Mouse (Mus musculus): ENCODE data around the gene Cyp46a1.
A peak's percentile ranks its signal among the peaks of the same experiment; 100 is the strongest.

Cyp46a1 gene

DNA sequence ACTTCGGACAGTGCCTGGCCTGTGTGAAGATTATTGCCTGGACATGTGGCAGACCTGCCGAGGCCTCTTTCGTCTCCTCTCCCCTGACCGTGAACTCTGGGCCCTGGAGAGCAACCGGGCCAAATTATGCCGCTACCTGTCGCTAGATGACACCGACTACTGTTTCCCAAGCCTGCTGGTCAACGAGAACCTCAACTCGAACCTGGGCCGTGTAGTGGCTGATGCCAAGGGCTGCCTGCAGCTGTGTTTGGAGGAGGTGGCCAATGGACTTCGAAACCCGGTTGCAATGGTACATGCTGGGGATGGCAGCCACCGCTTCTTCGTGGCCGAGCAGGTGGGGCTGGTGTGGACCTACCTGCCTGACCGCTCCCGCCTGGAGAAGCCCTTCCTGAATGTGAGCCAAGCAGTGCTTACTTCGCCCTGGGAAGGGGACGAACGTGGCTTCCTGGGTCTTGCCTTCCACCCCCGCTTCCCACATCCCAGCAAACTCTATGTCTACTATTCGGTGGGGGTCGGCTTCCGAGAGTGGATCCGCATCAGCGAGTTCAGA lies 22.4 kb upstream of the Cyp46a1 start:
- no peak for DNase-seq (ENCODE audit: low read depth)

DNA sequence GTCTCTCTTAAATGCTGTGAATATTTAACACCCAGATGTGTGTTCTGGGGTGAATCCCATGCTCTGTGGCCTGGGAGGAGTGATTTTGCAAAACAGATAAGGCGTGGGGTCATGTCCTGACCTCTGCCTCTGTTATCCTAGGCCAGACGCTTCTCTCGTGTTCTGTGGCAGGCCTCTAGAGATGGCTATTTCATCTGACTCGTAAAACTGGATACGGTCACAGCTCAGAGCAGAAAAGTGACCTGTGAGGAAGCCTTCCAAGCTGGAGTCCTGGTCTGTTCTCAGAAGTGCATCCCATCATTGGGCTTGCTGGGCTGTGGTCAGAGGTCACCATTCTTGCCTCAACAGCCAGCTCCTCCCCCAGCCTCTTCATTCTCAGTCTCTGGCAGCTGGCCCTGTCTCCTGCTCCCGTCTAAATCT lies 21.7 kb upstream of the Cyp46a1 start:
- no peak for DNase-seq (ENCODE audit: low read depth)

DNA sequence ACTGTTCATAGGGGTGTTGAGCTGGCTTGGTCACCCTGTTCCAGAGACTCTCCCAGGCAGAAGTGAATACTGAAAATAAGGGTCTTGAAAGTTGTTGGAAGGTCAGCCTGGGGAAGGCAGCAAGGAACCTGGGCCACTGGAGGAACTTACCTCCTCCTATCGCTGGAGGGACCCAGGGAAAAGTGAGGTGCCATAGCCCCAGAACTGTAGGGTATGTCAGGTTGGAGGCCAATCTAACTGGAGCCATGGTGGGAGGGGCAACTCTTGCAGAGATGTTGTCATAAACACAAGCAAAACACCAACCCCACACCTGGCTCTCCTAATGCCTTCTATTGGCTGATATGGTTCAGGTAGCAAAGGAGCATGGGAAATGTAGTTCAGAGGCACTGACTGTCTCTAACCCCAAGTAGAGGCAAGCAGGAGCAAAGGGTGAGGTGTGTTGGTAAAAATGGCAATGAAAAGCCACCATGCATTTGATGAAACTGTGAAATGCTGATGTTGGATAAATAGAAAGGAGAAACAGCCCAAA lies 20.9 kb upstream of the Cyp46a1 start:
- no peak for DNase-seq (ENCODE audit: low read depth)

GRCm38 (mm10) chr12:108315818-108316217 lies 18.4 kb upstream of the Cyp46a1 start:
- DNase-seq (ENCODE audit: low read depth) = no peak

DNA sequence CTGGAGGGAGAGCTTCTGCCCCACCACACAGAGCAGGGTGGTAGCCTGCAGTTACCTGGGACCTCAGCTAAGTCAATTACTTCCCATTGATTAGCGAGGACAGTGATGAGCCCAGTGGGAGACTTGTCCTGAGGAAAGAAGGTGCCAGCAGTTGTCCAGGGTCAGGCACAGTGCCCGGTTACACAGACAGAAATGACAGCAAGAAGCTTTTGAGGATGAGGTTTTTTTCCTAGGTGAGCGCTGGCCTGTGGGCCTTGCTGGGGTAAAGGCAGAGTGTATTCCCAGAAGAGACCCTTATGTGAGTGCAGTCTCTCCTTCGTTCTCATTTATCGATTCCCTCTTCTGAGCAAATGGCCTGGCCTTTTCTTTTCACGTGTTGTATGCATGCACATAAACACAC lies 17.5 kb upstream of the Cyp46a1 start:
- no peak for DNase-seq (ENCODE audit: low read depth)

DNA sequence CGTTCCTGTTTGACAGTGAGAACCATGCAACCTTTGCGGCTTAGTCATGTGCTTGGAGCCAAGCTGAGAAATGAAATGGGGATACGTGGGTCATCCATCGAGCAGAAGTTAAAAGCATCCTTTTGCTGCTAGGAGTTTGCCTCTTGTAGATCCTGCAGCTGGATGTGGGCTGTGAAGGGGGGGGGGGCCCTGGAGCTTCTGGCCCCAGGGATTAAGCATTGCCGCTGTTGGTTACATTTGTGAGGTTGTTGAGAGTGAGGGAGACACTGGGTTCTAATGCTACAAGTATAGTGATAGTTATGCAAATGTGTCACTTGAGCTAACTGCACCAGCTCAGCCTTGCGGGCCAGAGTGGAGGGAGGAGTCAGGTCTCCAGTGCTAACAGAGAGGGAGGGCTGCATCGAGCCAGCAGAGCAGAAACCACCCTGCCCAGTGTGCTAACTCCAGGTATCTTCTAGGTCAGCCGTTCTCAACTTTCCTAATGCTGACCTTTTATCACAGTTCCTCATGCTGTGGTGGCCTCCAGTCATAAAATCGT lies 16.9 kb upstream of the Cyp46a1 start:
- no peak for DNase-seq (ENCODE audit: low read depth)

DNA sequence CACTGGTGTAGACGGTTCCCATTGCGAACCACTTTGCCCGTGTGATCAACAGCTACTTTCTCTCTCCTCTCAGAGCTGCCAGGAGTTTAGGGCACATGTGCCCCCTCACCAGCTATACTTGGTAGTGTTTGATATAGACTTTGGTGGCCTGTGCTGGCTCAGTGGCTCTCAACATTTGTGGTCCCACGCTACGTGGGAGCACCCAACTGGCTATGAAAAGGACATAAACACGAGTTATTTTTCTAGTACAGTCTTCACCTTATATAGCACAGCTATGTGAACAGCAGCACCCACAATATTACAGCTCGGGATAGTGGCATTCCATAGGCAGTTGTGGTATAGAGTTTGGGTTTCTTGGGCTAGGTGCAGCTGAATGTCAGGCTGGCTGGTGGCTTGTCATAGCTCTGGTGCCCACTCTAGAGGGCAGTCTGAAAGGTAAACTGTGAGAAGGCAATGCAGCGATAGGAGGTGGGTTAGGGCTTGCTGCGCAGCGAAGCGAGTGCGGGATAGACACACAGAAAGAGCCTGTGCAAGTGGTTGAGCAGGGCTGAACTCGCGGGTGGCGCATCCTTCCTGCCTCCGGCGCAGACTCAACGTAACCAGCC lies 16.3 kb upstream of the Cyp46a1 start:
- no peak for DNase-seq (ENCODE audit: low read depth)

DNA sequence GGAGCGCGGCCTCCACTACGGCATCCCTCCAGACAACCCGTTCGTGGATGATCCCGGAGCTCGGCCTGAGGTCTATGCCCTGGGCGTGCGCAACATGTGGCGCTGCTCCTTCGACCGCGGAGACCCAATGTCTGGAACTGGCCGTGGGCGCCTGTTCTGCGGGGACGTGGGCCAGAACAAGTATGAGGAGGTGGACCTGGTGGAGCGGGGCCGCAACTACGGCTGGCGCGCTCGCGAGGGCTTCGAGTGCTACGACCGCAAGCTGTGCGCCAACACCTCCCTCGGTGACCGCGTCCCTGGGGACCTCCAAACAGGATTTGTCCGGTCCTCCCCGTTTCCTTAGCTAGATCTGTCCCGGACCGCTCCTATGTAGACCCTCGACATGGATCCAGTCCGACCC lies 15.7 kb upstream of the Cyp46a1 start:
- no peak for DNase-seq (ENCODE audit: low read depth)

DNA sequence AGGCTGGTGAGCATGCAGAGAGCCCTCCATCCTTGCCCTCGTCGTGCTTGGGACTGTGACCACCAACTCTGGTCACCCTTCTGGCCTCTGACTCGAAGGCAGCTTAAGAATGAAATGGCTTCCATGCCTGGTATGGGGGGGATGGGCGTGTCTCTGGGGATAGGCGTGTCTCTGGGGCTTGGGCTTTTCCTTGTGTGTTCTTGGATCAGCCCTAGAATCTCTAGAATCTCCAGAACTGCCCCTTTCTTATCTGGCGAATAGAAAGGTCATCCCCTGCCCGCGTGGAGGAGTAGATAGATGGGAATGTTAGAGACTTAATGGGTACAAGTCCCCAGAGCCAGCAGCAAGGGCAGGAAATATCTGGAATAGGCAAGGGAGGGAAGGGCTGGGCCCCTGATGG lies 14.1 kb upstream of the Cyp46a1 start:
- DNase-seq (ENCODE audit: low read depth) = no peak

- DNase-seq (ENCODE audit: low read depth) = no peak
These were observed 7.8 kb upstream of the Cyp46a1 start for GRCm38 (mm10) chr12:108326401-108326800.

DNA sequence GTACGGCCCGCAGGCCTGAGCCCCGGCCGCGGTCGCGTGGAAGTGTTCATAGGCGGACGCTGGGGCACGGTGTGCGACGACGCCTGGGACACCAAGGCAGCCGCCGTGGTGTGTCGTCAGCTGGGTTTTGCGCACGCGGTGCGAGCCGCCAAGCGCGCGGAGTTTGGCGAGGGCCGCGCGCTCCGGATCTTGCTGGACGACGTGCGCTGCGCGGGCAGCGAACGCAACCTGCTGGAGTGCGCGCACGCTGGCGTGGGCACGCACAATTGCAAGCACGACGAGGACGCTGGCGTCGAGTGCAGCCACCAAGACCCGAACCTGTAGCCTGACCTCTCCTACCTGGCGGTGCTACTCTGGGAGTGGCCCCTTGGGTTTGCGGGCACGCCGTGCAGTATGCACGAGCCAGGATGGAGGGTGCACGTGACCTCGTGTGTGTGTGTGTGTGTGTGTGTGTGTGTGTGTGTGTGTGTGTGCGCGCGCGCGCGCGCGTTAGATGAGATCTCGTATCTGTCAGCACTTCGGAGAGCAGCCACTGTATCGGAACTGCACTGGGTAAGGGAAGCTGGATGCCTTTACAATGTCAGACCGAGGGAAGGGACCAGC lies 6.2 kb upstream of the Cyp46a1 start:
- no peak for DNase-seq (ENCODE audit: low read depth)

GRCm38 (mm10) chr12:108333056-108333455 lies 1.1 kb upstream of the Cyp46a1 start:
- peak; percentile 74 for DNase-seq (ENCODE audit: low read depth)

DNA sequence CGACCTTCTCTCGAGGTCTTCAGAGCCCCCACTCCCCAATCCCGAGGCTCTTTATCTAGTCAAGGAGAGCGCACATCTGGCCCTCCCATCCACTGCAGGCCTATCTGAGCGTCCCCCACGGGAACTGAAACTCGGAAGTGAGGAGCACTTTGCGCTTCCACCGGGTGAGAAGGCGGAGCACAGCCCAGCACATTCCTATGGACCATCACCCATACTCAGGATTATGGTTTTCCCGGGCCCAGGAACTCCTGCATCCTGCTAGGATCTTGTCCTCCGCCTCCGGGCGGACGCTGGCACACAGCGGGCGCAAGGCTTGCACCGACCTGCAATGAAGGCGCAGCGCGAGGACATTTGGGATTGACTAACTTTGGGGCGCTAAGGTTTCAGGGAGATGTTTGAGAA lies 699 bp upstream of the Cyp46a1 start:
- no peak for DNase-seq (ENCODE audit: low read depth)

DNA sequence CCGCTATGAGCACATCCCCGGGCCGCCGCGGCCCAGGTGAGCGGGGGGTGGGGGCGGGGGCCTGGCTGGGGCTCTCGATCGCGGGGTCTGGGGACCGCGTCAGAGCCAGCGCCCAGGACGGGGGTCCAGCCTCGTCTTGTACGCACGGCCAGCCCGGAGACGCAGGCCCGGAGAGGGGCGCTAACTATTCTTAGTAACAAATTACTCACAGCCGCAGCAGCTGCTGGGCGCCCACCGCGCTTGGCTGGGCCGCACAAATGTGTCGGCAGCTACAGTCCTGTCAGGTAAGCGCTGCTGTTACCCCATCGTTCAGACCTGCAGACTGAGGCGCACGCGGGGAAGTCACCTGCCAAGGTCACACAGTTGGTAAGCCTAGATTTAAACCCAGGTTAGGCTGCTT lies 348 bp downstream of the Cyp46a1 start:
- peak; percentile 13 for DNase-seq (ENCODE audit: low read depth)

GRCm38 (mm10) chr12:108338572-108339190 lies 4.5 kb downstream of the Cyp46a1 start:
- peak; percentile 58 for DNase-seq (ENCODE audit: low read depth)

- DNase-seq (ENCODE audit: low read depth) = no peak
These were observed 14.0 kb downstream of the Cyp46a1 start for GRCm38 (mm10) chr12:108348151-108348550.

GRCm38 (mm10) chr12:108349026-108349425 lies 14.8 kb downstream of the Cyp46a1 start:
- no peak for DNase-seq (ENCODE audit: low read depth)

DNA sequence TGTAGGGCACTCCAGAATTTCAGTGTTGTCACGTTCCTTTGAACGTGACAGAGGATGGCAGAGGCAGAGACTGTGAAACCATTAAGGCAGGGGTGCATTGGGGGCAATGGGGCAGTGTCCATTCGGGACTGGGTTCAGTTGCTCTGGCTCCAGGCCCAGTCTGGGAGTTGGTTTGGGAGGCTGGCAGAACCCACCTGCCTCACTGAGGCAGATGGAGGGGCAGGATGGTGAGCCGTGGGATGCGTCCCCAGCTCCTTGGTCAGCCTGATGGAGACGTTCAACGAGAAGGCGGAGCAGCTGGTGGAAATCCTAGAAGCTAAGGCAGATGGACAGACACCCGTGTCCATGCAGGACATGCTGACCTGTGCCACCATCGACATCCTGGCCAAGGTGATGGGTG lies 16.8 kb downstream of the Cyp46a1 start:
- no peak for DNase-seq (ENCODE audit: low read depth)

- no peak for DNase-seq (ENCODE audit: low read depth)
These were observed 18.4 kb downstream of the Cyp46a1 start for GRCm38 (mm10) chr12:108352371-108353136.

- DNase-seq (ENCODE audit: low read depth) = no peak
These were observed 20.1 kb downstream of the Cyp46a1 start for GRCm38 (mm10) chr12:108354284-108354683.

GRCm38 (mm10) chr12:108355271-108355670 lies 21.1 kb downstream of the Cyp46a1 start:
- no peak for DNase-seq (ENCODE audit: low read depth)

- DNase-seq (ENCODE audit: low read depth) = no peak
These were observed 21.8 kb downstream of the Cyp46a1 start for GRCm38 (mm10) chr12:108355986-108356385.

Data from naive thymus-derived CD4-positive, alpha-beta T cell, adult 2 months (primary cell).